Mouse (Mus musculus): ENCODE results near the gene Olfr90. TPM values are rescaled to one million over a fixed set of nuclear protein-coding genes. Genes with fewer than 3 reads are reported as not detected.

Olfr90 gene
- total RNA-seq, 4 experiments from 2014 or later, result not detected

GRCm38 (mm10) chr17:37062101-37062641, 26.1 kb downstream of the Olfr90 start:
- DNase-seq (ENCODE audit: low spot score in 2 of 2), result no peak

- no peak for DNase-seq (ENCODE audit: low spot score in 2 of 2)
These were observed 26.9 kb downstream of the Olfr90 start for GRCm38 (mm10) chr17:37061435-37061834.

- DNase-seq (ENCODE audit: low spot score in 2 of 2), result no peak
These were observed 31.3 kb downstream of the Olfr90 start for GRCm38 (mm10) chr17:37056957-37057356.

GRCm38 (mm10) chr17:37051745-37052144, 36.6 kb downstream of the Olfr90 start:
- no peak for DNase-seq (ENCODE audit: low spot score in 2 of 2)

DNA sequence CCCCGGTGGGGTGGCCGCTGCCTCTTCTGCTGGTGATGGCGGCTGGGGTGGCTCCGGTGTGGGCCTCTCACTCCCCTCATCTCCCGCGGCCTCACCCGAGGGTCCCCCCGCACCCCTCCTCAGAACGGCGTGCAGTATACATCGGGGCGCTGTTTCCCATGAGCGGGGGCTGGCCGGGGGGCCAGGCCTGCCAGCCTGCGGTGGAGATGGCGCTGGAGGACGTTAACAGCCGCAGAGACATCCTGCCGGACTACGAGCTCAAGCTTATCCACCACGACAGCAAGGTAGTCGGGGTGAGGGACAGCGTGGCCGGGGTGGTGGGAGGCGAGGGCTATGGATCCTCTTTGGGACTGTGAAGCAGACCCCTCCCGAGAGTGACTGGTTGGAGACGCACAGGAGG, 37.4 kb downstream of the Olfr90 start:
- DNase-seq (ENCODE audit: low spot score in 2 of 2), result no peak

DNA sequence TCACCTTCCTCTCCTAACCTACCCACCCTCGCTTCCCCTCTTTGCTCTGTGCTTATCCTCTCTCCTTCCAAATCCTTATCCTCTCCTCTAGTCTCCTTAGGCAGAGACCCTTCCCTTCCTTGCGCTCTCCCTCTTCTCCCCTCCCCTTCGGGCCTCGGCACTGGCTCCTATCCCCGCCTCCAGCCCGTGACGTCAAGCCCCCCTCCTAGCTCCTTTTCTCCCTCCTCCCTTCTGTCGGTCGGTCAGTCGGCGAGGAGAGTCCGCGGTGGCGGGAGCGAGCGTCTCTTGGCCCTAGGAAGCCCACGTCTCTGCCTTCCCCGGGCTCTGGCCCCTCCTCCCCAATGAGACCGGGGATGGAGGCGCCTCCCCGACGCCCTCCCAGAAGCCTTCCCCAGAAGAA, 37.9 kb downstream of the Olfr90 start:
- DNase-seq (ENCODE audit: low spot score in 2 of 2), result peak; percentile 41 to 46

DNA sequence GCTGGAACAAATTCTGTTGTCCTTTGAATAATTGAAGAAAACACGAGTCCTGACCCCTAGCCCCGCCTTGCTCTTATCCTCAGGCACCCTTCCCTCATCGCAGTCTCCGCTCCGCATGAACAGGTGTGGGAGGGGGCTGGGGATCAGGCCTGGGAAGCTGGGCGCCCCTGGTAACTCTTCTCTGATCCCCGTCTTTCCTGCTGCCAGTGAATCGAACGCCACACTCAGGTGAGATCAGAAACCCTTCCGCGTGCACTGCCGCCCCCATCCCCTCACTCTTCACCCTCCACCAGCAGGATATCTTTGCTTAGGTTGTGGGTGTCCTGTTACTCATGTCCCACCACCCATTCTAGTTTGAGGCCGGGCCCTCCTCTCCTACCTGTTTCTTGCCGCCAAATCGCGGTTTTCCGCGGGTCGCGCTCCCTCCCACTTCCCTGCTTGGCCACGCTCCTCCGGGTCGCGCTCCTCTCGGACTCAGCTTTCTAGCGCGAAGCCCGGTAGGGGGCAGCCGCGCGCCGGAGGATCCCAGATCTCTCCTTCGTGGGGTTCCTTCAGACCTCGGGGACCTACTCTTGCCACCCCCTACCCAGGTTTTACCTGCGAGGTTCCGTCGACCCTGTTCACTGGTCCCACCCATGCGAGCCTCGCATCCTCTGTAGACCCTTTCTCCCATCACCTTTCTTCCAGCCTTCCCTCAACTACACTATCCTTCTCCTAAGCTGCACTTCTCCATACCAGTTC, 38.6 kb downstream of the Olfr90 start:
- DNase-seq (ENCODE audit: low spot score in 2 of 2), result peak; percentile 28 to 53

DNA sequence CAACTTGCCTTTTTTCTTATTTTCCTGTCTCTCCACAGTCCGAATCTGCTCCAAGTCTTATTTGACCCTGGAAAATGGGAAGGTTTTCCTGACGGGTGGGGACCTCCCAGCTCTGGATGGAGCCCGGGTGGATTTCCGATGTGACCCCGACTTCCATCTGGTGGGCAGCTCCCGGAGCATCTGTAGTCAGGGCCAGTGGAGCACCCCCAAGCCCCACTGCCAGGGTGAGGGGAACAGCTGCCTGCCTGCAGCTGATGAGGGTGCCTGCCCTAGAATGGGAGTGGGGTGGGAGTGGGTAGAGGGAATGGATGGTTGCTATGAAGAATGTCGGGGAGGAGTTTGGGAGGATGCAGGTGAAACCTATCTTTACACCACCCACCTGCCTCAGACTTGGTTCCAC, 39.9 kb downstream of the Olfr90 start:
- DNase-seq (ENCODE audit: low spot score in 2 of 2), result no peak

DNA sequence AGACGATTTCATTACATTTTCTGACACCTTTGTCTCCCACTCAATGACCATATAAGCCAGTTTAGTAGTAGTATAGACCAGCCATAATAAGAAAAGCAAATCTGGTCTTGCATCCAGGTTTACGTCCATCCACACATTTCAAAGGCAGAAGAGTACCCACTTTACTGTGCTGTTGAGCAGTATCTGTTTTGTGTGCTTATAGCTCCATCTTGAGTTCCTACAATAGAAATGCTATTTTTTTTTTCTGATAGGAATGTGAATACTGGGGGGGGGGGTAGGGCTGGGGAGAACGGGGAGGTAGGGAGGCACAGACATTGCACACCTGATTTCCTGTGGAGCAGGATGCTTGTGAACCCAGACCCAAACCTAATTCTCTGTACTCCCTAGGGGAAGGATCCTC, 40.3 kb downstream of the Olfr90 start:
- DNase-seq (ENCODE audit: low spot score in 2 of 2), result no peak

DNA sequence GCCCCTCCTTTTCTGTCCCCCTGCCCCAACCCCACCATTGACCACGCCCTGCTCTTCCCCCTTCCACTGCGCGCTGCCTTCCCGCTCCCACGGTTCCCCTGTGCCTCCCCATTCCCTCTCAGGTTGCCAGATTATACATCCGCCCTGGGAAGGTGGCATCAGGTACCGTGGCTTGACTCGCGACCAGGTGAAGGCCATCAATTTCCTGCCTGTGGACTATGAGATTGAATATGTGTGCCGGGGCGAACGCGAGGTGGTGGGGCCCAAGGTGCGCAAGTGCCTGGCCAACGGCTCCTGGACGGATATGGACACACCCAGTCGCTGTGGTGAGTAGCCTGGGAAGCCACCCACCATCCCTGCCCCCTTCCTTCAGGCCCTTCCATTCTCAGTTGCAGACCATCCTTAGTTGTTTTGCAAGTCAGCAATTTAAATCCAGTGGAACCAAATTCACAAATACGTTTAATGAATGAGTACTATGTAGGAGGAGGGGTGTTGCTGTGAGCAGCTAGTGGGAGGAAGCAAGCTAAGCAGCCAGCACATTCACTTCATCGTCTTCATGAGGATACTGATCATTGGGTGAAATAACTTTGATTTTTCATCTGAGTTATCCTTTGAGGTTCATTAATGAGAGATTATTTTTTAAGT, 40.8 kb downstream of the Olfr90 start:
- DNase-seq (ENCODE audit: low spot score in 2 of 2), result no peak

DNA sequence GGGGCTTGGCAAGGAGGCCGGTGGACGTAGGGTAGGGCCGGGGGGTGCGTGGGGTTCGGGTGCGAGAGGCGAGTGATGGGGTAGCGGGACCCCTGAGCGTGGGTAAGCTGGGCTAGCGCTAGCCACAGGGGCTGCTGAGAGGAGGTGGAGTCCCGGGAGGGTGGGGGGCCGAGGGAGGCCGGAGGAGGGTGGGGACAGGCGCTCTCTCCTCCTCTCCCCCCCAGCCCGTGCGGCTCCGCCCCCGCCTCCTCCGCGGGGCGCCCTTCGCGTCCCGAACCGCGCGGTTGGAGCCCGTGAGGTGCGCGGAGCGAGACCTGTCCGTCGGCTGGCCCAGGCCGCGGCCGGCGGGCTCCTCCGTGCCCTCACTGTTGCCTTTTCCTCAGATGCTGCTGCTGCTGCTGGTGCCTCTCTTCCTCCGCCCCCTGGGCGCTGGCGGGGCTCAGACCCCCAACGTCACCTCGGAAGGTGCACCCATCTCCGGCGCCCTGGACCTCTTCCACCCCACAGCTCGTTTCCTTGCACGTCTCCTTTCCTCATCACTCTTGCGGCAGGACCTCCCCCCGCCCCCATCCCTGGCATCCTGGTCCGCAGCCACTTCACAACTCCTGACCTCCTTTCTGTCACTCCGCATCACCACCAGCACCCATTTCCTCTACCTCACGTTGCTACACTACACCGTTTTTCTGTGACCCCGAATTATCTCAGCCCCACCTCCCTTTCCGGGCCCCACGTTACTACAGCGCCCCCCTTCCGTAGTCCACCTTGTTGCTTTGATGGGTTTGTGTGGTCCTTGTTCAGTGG, 41.8 kb downstream of the Olfr90 start:
- DNase-seq (ENCODE audit: low spot score in 2 of 2), result peak in 1 of 2 experiments; percentile 26

GRCm38 (mm10) chr17:37045611-37046311, 42.5 kb downstream of the Olfr90 start, which contains the start of gene Gabbr1:
Gene Gabbr1, plus strand, starts transcription at chr17:37045966.
- peak; percentile 36 to 43 for DNase-seq (ENCODE audit: low spot score in 2 of 2)

DNA sequence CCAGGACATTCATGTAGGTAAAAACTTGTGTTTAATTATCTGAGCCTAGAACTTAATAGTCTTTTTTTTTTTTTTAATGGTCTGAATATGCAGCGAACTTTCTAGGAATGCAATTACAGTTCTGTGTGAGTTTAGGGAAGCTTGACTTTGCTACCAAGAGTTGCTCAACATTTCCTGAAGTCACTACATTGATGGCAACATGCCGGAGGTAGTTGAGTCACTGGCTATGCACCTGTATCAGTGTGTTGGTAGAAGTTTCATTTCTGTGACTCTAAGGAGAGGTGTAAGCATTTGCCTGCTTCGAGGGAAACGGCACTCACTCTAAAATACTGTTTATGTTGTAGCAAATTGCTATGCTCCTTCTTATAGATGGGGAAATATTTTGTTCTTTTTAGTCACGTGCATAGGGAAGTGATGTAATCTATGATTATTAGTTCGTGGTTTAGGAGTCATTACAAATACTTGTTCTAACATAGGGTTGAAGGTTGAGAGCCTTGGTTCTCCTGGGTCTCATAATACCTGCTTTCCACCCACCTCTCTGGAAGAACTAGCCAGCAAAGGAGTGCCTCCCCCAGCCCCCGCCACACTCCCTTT, 43.6 kb downstream of the Olfr90 start:
- no peak for DNase-seq (ENCODE audit: low spot score in 2 of 2)

GRCm38 (mm10) chr17:37039127-37039894, 49.0 kb downstream of the Olfr90 start:
- DNase-seq (ENCODE audit: low spot score in 2 of 2), result no peak

Other genes with a start within 250 kb of the Olfr90 start
- not detected for gene Trim15, start 221.3 kb downstream of the Olfr90 start, total RNA-seq (2022)
- not detected for gene Trim10, start 218.9 kb downstream of the Olfr90 start, total RNA-seq (2022)
- gene Trim40, start 198.4 kb downstream of the Olfr90 start, total RNA-seq (2022), result not detected
- gene Trim31, start 190.4 kb downstream of the Olfr90 start, total RNA-seq (2022), result not detected
- 1 to 10 TPM in 1 of 4 experiments, under 1 TPM in 2, not detected in 1; 0.18 to 1.1 (median 0.75) TPM for gene Rnf39, start 145.6 kb downstream of the Olfr90 start, total RNA-seq (2022)
- 10 to 100 TPM; 53.7 to 69.7 (median 62.4) TPM for gene Ppp1r11, start 136.8 kb downstream of the Olfr90 start, total RNA-seq (2022)
- 10 to 100 TPM; 17.7 to 22.3 (median 20.0) TPM for gene Znrd1, start 129.9 kb downstream of the Olfr90 start, total RNA-seq (2022)
- 10 to 100 TPM; 17.9 to 22.6 (median 20.6) TPM for gene Znrd1as, start 129.9 kb downstream of the Olfr90 start, total RNA-seq (2022)
- not detected for gene 2410137M14Rik, start 107.3 kb downstream of the Olfr90 start, total RNA-seq (2022)
- gene H2-M5, start 99.0 kb downstream of the Olfr90 start, total RNA-seq (2022), result not detected
- under 1 TPM in 3 of 4 experiments, not detected in 1; 0.12 to 0.38 (median 0.27) TPM for gene Zfp57, start 87.3 kb downstream of the Olfr90 start, total RNA-seq (2022)
- not detected for gene Mog, start 65.1 kb downstream of the Olfr90 start, total RNA-seq (2022)
- 1 to 10 TPM; 3.1 to 6.8 (median 6.4) TPM for gene Gabbr1, start 42.5 kb downstream of the Olfr90 start, total RNA-seq (2022)
- not detected for gene Olfr91, start 9.8 kb upstream of the Olfr90 start, total RNA-seq (2022)
- not detected for gene Olfr92, start 31.6 kb upstream of the Olfr90 start, total RNA-seq (2022)
- gene Olfr93, start 73.0 kb upstream of the Olfr90 start, total RNA-seq (2022), result not detected
- gene Ubd, start 105.4 kb upstream of the Olfr90 start, total RNA-seq (2022), result not detected
- gene Olfr94, start 112.5 kb upstream of the Olfr90 start, total RNA-seq (2022), result not detected
- gene Olfr95, start 124.6 kb upstream of the Olfr90 start, total RNA-seq (2022), result not detected
- gene Olfr96, start 131.6 kb upstream of the Olfr90 start, total RNA-seq (2022), result not detected
- gene Olfr97, start 148.8 kb upstream of the Olfr90 start, total RNA-seq (2022), result not detected
- gene Olfr98, start 175.2 kb upstream of the Olfr90 start, total RNA-seq (2022), result not detected
- gene H2-M3, start 181.7 kb upstream of the Olfr90 start, total RNA-seq (2022), result 1 to 10 TPM in 2 of 4 experiments, under 1 TPM in 2; 0.36 to 1.6 (median 0.90) TPM
- not detected for gene Olfr99, start 195.0 kb upstream of the Olfr90 start, total RNA-seq (2022)
- gene Olfr101, start 215.8 kb upstream of the Olfr90 start, total RNA-seq (2022), result not detected
- gene Olfr102, start 228.6 kb upstream of the Olfr90 start, total RNA-seq (2022), result not detected